Mouse (Mus musculus): ENCODE data around the gene Mcoln2.

DNA sequence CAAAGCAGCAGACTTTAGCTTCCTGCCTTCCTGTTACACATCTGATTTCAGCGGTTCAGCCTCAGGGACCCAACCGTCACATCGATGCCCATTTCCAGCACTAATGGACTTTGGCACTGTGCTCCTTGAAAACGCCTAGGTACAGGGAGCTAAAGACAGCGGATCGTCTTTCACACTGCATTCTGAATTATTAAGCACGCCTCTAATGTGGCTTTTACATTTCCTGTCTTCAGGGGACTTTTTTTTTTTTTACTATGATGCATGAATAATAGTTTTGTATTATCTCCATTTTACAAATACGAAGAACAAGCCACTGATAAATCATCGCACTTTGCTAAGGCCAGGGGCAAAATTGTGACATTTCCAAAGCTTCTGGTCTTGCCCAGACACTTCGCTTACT lies 36.4 kb downstream of the Mcoln2 start:
- TF ChIP-seq GATA1 (IDR thresholded peaks at IDR 0.05; ENCODE audit: borderline replicate concordance, low read length): no peak
- no peak for TF ChIP-seq FLI1 (IDR thresholded peaks at IDR 0.05; ENCODE audit: low read length)
